Mouse (Mus musculus) ZHBTc4 (cell line): ENCODE data around the gene Mapk8ip1.

ENCODE experiments used
- DNase-seq: peaks from one replicate; pipeline ENCODE4 v3.0.0-alpha.2; 2011; ENCODE audit warnings: low read depth, low spot score

Gene Mapk8ip1

DNA sequence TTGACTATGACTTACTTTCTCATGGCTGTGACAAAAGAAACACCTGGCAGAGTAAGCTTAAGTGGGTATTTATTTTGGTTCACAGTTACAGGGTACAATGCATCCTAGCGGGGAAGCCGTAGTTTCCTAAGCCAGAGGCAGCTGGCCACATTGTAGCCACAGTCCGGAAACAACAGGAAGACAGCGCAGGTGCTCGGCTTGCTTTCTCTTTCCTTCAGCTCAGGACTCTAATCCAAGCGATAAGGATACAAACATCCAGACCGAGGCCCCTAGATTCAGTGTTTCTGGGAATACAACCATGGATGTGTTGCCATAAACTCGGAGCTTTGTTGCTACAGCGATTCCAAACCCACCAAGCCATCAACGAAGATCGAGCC, 27.6 kb downstream of the Mapk8ip1 start:
- DNase-seq: no peak

DNA sequence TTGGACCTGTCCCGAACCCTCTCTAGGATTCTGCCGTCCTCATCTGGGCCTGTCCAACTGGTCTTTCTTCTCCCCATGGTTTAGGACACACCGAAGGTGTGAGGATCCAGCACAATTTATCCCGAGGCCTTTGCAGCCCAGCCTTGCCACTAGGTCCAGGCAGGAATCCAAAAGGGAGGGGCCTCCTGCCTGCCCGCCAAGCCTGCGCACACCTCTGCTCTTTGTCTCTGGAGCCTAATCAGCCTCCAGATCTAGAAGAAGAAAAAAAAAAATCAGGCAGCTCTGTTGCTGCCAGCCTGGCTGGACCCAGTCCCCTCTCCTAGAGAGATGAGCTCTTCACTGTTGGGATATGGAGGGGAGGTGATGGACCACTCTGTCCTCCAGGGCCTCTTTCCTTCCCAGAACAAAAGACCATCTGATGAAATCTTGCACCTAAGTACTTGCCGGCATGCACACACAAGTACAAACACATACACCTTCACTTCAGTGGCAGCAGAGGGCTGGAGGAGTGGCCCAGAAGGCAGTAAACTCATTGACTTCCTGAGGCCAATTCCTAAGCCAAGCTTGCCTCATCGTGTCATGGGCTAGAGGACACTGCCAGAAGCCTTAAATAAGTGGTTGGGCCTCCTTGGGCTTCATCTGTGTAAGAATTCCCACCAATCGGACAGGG, 28.2 kb downstream of the Mapk8ip1 start:
- DNase-seq: peak; percentile 42

DNA sequence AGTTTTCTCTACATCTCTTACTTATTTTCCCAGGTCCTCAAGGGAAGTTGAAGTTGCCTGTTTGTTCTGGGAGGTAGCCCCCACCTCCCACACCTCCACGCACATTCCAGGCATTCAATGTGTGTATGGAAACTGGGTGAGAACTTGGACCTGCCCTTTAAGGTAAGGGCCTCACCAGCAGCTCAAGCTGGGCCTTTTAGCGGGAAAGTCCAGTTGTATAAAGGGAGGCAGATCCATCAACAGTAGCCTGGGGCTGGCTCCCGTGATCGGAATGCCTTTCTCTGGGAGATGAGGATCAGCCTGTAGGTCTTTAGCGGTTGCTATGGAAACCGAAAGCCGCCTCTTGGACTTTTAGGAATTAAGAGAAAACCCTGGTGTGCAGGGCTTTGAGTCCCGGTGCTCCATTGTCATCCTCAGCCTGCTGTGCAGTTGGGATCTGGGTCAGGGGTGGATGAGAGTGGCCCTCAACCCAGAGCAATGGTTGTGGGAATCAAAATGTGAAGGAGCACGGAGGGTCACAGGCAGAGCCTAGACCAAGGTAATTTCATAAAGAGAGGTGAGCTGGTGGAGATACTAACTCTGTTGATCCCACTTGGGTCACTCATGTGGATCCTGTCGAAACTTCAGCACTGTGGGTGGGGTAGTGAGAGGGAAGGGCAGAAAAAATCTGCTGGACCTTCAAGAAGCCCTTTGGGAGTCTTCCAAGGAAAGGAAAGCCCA, 28.9 kb downstream of the Mapk8ip1 start:
- DNase-seq: peak; percentile 89

DNA sequence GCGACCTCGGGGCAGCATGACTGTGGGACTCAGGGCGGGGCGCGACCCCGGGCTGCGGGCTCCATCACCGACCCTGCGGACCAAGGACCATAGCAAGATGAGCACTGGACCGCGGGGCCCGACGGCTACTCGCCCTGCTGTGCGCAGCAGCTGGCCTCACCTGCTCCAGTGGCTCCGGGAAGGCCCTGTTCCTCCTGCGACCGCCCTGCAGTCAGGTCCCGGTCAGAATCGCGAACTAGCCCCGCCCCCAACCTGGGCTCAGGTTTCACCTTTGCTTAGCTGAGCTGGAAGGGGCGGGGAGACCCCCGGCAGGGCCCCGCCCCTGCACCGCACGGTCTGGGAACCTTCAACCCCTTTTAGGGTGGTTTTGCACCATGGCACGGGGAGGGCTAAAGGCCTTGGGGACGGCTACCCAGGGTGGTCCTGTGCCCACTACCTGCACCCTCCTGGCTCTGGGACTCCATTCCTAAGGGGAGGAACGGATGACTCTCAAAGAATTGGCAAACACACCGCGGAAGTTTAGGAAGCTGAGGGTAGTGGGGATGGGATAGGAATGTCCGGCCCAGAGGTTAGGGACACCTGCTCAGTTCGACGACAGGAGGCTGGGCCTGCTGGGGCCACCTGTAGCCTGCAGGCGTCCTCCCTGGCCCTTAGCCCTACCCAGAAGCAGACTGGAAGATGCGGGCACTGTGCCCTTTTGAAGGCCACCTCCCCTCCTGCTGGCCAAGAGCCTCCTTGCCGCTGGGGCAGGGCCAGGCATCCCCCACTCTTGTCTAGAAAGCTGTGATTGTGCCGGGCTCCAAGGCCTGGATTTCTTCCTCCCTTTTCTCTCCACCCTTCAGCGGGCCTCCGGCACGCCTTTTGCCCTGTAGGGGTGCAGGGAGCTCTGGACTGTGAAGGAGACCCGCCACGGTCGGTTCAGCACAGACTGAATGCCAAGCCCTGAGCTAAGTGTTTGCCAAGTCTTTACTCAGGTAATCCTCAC, 29.9 kb downstream of the Mapk8ip1 start:
- peak; percentile 95 for DNase-seq

DNA sequence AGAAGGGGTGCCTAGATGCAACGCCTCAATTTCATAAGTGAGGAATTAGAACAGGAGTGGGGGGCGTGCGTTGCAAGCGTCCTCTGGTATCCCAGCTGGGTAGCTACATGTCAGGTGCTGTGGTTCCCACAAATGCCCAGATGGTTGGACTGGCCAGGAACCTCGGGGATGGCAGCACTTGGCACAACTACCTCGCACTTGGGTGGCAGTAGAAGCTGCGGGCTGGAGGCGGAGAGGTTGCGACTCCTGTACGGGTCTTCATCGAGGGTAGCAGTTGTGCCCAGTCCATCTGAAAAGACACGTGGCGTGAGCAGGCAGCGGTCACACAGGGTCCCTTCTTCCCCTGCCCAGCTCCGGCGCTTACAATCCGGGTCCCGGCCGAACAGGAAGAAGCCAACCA, 30.7 kb downstream of the Mapk8ip1 start:
- DNase-seq: no peak

DNA sequence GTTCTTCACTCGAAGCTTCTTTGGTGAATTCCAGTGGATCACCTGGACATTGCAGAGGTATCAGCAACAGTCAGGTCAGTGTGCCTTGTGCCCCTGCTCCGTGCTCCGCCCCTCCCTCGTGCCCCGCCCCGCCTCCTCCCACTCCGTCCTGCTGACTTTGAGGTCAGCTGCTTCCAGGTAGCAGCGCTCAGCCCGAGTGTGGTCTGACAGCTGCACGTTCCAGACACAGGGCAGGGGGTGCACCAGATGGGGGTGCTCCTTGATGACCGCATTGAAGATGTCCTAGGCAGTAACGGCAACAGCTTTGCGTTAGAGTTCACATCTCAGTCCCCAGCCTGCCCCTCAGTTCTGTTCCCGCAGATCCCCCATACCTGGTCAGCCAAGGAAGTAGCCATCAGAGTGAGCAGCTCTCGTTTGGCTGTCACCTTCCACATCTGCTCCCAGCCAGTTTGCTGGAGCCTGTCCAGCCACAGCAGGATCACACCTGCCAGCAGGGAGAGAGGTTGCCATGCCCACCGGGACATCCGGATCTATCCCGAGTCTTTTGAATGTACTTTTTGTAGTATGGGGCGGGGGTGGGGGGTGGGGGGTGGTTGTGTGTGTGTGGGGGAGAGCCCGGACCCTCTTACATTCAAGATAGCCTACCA, 33.6 kb downstream of the Mapk8ip1 start:
- no peak for DNase-seq

DNA sequence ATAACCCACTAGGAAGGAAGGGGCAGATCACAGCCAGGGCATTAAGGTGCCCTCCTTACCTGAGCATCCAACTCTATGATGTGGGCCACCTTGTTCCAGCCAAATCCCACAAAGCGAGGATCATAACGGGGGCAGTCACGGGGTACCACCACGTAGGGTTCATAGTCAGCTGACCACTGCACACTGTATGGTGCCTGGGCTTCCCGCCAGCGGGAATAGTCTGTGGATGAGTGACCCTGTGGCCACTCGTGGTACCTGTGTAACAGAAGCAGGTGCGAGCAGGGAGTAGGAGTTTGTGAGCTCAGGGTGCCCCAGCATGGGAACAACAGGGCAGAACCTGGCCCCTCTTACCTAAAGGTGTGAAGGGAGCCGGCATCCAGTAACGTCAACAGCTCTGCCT, 35.5 kb downstream of the Mapk8ip1 start:
- no peak for DNase-seq

DNA sequence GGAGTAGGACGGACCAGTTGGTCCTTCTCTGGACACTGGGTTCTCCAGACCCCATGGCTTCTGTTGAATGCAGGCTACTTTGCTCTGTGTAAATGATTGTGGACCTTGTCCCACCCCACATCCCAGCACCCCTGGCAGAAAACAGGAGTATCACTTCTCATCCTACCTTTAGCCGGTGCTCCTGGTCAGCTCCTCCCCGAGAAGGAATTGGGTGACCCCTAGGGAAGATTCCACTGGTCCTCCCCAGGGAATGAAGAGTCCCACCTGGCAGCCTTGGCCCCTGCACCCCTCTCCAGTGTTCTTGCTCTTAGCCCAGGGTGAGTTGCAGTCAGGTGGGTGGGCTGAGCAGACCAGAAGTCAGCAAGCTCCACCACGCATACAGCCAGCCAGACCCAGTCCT, 37.0 kb downstream of the Mapk8ip1 start:
- DNase-seq: no peak

DNA sequence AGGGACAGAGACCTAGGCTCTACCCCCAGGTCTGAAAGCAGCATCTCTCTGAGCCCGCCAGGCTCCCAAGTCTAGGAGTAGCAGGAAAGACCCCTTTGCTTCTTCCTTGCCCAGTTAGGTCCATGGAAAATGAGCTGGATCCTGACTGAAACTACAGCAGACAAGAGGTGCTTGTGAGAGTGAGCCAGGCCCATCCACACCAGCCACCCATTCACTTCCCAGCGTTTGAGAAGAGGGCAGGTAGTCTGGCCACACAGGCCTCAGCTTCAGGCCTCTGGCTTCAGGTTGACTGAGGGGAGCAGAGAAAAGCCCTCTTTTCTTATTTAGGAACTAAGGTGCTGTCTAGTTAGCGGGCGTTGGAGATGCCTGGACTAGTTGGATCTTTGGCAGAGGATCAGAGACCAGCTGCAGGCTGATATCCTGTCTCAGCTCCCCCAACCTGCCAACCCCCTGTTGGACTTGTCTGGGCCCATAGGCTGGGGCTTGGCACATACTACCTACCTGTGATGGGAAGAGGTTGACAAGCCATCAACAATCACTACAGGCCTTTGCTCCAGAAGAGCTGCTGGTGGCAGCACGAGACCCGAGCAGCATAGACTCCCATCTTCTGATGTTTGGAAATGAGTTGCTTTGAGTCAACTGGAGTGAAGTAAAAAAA, 38.4 kb downstream of the Mapk8ip1 start:
- DNase-seq: no peak

DNA sequence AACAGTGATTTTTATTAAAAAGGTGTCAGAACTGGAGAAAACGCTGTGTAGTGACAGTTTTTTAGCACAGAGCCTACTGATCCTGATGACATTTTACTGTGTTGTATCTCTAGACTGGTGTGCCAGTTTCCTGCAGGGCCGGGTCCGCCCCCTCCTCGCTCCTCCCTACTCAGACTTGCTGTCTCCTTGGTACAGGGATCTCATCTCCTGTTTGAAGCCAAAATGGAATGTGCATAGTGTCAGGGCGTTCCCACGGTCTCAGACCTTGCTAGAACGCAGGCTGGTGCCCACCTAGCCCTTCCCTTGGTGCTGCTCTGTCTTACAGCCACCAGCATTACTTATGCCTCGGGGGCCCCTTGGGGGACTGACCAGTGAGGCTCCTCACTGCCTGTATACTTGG, 39.3 kb downstream of the Mapk8ip1 start:
- no peak for DNase-seq

DNA sequence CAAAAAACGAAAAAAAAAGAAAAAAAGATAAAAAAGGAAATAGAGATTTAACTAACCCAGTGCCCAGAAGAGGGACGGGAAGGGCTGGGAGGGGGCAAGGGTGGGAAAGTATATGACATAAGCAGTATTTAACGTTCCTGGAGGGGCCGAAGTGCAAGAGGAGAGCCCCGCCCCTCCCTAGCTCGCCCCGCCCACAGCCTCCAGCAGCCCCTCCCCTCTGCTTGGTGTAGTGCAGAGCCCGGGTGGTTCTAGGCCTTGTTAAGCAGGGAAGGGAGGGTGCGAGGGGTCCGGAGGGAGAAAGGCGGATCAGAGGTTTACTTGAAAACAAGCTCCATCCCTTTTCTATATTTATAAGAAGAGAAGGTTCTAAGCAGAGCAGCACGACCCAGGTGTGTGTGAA, 40.2 kb downstream of the Mapk8ip1 start:
- peak; percentile 66 for DNase-seq

DNA sequence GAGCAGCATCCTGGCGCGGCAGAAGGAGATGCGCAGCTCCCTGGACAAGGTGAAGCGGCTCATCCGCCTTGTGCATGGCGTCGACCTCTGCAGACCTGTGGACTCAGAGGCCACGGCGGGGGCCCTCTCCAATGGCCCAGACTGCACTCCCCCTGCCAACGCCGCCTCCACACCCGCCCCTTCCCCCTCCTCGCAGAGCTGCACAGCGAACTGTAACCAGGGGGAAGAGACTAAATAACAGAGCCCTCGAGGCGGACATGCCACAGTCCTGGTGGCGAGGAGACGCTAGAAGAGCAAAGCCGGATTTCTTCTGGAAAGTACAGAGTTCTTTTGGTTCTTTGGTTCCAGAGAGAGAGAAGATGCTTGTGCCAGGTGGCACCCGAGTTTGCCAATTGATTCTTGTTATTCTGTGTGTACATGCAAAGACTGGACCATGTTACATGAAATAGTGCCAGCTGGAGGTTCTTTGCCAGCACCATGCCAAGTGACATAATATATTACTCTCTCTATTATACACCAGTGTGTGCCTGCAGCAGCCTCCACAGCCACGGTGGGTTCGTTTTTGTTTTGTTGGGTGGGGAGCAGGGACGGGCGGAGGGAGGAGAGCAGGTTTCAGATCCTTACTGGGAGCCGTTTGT, 40.8 kb downstream of the Mapk8ip1 start:
- no peak for DNase-seq

DNA sequence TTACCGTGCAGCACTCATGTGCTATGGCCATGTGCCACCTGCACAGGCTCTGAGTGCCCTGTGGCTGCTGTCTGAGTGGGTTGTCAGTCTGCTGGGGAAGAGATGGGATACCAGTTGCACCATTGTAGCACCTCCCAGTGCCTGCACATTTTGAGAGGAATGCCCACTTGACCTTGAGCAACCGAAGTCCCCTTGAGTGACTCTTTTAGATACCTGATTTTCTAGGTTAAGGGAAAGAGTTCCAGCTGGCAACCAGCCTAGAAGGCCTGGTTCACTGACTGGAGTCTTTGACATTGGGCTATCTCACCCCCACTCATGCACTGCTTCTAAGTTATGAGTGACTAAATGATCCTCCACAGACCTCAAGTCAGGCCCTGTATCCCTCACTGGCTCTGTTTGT, 41.8 kb downstream of the Mapk8ip1 start:
- DNase-seq: no peak

DNA sequence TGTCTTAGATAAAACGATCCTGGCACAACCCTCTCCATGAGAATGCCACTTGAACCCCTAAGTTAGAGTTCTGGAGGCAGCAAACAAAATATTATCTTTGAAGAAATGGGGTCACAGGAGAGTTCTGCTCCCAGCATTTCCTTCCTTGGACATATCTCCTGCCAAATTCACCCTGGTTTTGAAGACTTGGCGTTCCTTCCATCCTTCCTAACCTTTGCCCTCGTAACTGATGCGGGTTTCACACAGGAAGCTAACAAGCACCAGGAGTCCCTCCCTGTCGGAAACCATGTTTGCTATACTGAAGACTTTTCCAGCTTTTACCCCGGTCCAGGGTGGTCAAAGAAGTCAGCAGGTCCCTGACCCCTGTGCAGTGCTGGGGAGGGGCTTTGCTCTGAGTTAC, 46.8 kb downstream of the Mapk8ip1 start:
- DNase-seq: no peak

DNA sequence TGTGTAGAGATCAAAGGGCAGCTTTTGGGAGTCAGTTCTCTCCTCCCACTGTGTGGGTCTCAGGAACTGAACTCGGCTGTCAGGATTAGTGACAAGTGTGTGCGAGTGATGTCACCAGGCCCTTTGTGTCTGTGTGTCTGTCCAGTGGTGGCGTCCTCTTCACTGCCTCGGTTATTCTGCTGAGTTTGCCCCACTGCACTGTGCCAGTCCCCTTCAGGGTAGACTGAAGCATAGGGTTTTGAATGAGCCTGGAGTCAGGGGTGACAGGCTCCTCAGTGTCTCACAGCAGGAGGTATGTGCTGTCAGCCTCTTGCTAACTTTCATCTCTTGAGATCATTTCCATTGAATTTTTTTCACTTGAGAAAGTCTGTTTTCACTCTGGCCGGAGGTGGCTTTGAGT, 47.7 kb downstream of the Mapk8ip1 start:
- DNase-seq: no peak

DNA sequence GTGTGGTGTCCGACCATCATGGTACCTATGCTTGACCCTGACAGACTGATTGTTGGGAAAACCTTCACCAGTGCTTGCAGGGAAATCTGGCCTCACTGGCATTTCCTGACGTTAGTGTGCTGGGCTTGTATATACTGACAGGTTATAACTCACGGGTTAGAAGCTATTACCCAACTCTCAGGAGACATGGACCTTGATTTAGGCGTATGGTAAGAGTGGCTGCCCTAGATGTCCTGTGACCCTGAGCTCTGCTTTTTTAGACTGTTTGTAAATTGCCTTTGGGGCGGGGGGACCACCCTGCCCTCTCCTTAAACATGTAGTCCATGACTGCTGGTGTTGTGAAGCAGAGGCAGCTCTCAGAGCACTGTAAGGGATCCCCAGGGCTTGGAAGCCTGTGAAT, 50.4 kb downstream of the Mapk8ip1 start:
- no peak for DNase-seq

DNA sequence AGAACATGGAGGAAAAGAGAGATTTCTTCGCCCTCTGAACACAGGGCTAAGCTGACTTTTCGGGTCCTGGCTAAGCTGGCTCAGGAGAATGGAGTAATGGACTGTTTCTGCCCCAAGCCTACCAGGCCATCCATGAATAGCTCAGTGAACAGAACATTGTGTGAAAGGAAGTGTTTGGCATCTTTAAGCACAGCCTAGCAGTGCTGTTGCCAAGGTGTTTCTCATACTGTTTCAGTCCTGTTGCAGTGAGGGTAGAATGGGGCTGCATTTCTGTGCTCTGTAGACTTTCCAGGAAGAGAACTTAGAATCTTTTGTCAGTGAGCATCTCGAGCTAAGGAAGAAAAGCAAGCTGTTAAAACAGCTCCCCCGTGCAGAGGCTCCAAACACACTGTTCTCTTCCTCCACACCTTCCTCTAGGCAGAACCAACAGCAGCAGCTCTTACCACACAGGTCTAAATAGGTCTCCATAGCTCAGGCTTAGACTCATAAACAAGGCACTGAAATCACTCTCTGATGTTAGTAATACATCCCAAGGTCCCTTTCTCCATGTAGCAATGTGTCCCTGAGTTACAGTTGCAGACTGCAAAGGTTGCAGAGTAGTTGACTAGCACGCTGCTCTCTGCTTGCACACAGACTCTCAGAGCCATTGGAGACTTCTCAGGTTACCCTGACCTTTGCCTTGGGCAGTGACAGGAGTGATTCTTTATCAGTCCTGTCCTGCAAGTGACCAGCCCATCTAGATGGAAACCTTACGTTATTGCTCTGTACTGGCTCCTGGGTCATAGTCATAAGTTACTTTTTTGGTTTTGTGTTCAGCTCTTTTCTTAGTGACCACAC, 51.3 kb downstream of the Mapk8ip1 start:
- no peak for DNase-seq

DNA sequence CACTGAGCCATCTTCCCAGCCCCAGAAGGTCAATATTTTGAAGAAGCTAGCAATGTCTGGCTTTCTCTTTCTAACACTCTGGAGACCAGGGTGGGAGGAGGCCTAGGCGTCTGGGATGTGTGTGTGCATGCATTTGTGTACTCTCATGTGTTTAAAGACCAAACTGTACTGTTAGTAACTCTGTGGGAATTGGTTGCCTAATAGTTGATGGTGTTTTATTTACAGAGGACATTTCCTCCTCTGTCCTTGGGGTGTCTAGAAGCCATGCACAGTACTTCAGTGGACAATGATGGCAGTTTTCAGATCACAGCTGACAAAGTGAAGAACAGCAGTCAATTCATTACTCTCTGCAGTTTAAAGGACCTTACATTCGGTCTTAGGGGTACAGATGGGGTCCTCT, 53.9 kb downstream of the Mapk8ip1 start:
- no peak for DNase-seq

DNA sequence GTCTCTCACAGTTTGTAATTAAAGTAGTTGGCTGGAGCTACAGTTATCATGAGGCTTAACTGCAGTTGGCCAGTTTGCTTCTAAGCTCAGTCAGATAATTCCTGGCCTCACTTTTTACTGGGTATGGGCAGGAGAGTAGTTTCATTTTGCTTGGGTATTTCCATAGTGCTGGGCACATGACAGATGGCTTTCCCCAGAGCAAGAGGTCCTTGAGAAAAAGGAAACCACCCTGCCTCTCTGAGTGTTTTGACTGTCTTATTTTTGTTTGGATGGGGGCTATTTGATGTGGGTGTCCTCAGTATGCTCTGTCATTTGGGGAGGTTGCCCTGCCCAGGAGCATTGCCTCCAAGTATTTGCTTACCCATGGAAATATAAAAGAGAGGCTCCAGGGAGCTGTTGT, 58.6 kb downstream of the Mapk8ip1 start:
- no peak for DNase-seq
